Mouse (Mus musculus) urinary bladder, postnatal 4 days (tissue): ENCODE measurements around the gene Tor3a.

Experiments used
- DNase-seq, 2 experiments: peaks; one replicate each; pipeline ENCODE4 v3.0.0; 2021 to 2022; ENCODE audit warnings: low spot score in 2 of 2

Tor3a gene

GRCm38 (mm10) chr1:156674195-156675000 is at the start of gene Tor3a:
Gene Tor3a, minus strand, starts transcription at chr1:156674356.
- peak; percentile 70 to 80 for DNase-seq

- no peak for DNase-seq
These were observed 47.9 kb upstream of the Tor3a start for GRCm38 (mm10) chr1:156722089-156722488.

GRCm38 (mm10) chr1:156720046-156720445 is 45.9 kb upstream of the Tor3a start:
- DNase-seq, result no peak

- peak; percentile 97 to 98 for DNase-seq
These were observed 45.0 kb upstream of the Tor3a start, which contains the start of gene Fam20b for GRCm38 (mm10) chr1:156718950-156719805. Gene Fam20b, minus strand, starts transcription at chr1:156719086.

- DNase-seq, result peak; percentile 45 to 63
These were observed 44.3 kb upstream of the Tor3a start for GRCm38 (mm10) chr1:156718286-156718949.

GRCm38 (mm10) chr1:156717751-156718285 is 43.7 kb upstream of the Tor3a start:
- DNase-seq, result peak in 1 of 2 experiments; percentile 12

GRCm38 (mm10) chr1:156716681-156717080 is 42.5 kb upstream of the Tor3a start:
- DNase-seq, result peak in 1 of 2 experiments; percentile 38

GRCm38 (mm10) chr1:156710472-156711098 is 36.4 kb upstream of the Tor3a start:
- no peak for DNase-seq

GRCm38 (mm10) chr1:156708672-156709071 is 34.5 kb upstream of the Tor3a start:
- no peak for DNase-seq

- DNase-seq, result no peak
These were observed 31.6 kb upstream of the Tor3a start for GRCm38 (mm10) chr1:156705696-156706285.

GRCm38 (mm10) chr1:156703444-156703843 is 29.3 kb upstream of the Tor3a start:
- DNase-seq, result no peak

GRCm38 (mm10) chr1:156702151-156702550 is 28.0 kb upstream of the Tor3a start:
- peak in 1 of 2 experiments; percentile 14 for DNase-seq

GRCm38 (mm10) chr1:156686025-156686661 is 12.0 kb upstream of the Tor3a start:
- no peak for DNase-seq

GRCm38 (mm10) chr1:156679599-156679998 is 5.4 kb upstream of the Tor3a start:
- no peak for DNase-seq

- no peak for DNase-seq
These were observed 3.1 kb upstream of the Tor3a start for GRCm38 (mm10) chr1:156677230-156677629.

- no peak for DNase-seq
These were observed 2.4 kb upstream of the Tor3a start for GRCm38 (mm10) chr1:156676596-156676995.

- no peak for DNase-seq
These were observed 2.0 kb upstream of the Tor3a start for GRCm38 (mm10) chr1:156676171-156676570.

GRCm38 (mm10) chr1:156673476-156674194 is 521 bp downstream of the Tor3a start:
- no peak for DNase-seq

GRCm38 (mm10) chr1:156672720-156673475 is 1.3 kb downstream of the Tor3a start:
- DNase-seq, result no peak
